Mouse (Mus musculus) intestine, embryonic 16.5 days (tissue): ENCODE data around the gene Nme4. TPM values are rescaled to one million over a fixed set of nuclear protein-coding genes. Genes with fewer than 3 reads are reported as not detected.
A peak's percentile ranks its signal among the peaks of the same experiment; 100 is the strongest.
"Not testable (repeated sequence)": the region's sequence is repeated elsewhere in the genome, so short reads cannot be mapped to it uniquely, and the experiment has no call there.

ENCODE experiments used
- ATAC-seq: fragments of 200-750 bp; cut with Nextera tagmentation; 2 replicates; pipeline ENCODE4 v1.8.0; 2017; ENCODE audit warnings: moderate TSS enrichment, moderate library complexity
- H3K27ac ChIP-seq: fragments of 300-500 bp; sonication (generic); 2 replicates; pipeline ENCODE4 v1.5.1; 2014; ENCODE audit warnings: mild to moderate bottlenecking, low read length
- H3K27me3 ChIP-seq: fragments of 300-500 bp; sonication (generic); replicated peaks from 2 replicates; pipeline ENCODE4 v1.6.1; 2014; ENCODE audit warnings: low read length, control low read depth, mixed read lengths; ENCODE audit not compliant: control insufficient read depth, insufficient read depth
- H3K36me3 ChIP-seq: fragments of 300-500 bp; sonication (generic); 2 replicates; pipeline ENCODE4 v1.6.1; 2014; ENCODE audit warnings: low read length, control low read depth; ENCODE audit not compliant: control insufficient read depth, insufficient read depth
- H3K4me1 ChIP-seq: fragments of 300-500 bp; sonication (generic); 2 replicates; pipeline ENCODE4 v1.6.1; 2014; ENCODE audit warnings: low read length, control low read depth, mixed read lengths; ENCODE audit not compliant: control insufficient read depth, insufficient read depth
- H3K4me2 ChIP-seq: fragments of 300-500 bp; sonication (generic); 2 replicates; pipeline ENCODE4 v1.6.1; 2014; ENCODE audit warnings: low read depth, low read length, control low read depth
- H3K4me3 ChIP-seq: fragments of 300-500 bp; sonication (generic); 2 replicates; pipeline ENCODE4 v1.5.1; 2014; ENCODE audit warnings: mild to moderate bottlenecking, low read length
- H3K9ac ChIP-seq: fragments of 300-500 bp; sonication (generic); 2 replicates; pipeline ENCODE4 v1.6.1; 2014; ENCODE audit warnings: low read depth, low read length
- H3K9me3 ChIP-seq: fragments of 300-500 bp; sonication (generic); 2 replicates; pipeline ENCODE4 v1.6.1; 2016; ENCODE audit warnings: low read length, control low read depth; ENCODE audit not compliant: control insufficient read depth
- WGBS: fragments of 180-500 bp; shearing (Covaris S2); extraction: QIAGEN DNeasy Blood & Tissue Kit; methylation state at CpG from one replicate; pipeline ENCODE4 v1.1.7; 2014; 5-methylcytosine and 5-hydroxymethylcytosine counted together
- polyA plus RNA-seq: library from polyadenylated mRNA; unstranded; fragments of >200 nt; fragmentation: Nextera tagmentation; extraction: Ambion mirVana; gene quantifications from 2 replicates; pipeline ENCODE4 v1.2.1, GENCODE M21; 2015

Gene Nme4
- polyA plus RNA-seq, 1 experiment from 2014 or later, result 97.1 TPM

DNA sequence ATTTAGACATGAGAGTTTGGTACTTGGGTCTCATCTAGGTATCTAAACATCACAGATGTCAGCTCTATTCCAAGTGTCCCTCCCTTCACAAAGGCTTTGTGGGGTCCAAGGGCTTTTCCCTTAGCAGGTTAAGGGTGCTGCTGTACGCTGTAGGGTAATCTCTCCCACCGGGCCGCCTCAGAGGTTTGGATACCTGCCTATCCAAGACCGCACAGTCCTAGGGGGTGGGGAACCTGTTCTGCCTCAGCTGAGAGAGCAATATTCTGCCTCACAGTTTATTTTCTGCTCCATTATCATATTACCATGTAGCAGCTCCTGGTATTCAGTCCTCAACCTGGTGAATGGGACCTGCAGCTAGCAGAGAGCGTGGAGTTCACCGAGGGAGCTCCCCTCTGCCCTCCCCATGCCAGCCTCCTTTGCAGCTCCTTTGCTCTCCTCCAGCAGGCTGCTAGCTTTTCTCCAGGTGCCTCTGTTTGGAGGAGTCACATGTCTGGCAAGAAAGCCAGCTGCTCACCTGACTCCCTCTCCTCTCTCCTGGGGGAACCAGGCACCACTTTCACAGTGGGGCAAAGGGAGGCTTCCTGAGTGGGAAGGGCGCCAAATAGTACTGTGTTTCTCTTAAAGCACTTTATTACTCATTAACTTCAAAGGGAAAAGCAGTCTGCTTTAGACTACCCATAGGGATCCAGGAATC is 19.9 kb upstream of the Nme4 start:
- Histone ChIP-seq H3K27ac (peak overlapping the region; percentile 88), H3K27me3 (peaks cover 39% of the 10 kb centered on the region), H3K36me3 (no peaks in the 10 kb centered on the region), H3K9ac (no peak overlapping the region), H3K4me1 (peaks cover 10% of the 10 kb centered on the region), H3K4me2 (0 out of 2 replicates have a peak overlapping the region, but pooled peaks have one; percentile 11), H3K9me3 (no peaks in the 10 kb centered on the region), H3K4me3 (no peak overlapping the region)
- peak; percentile 22 for ATAC-seq
- 72% methylated on average over 7 of the region's 7 CpGs for WGBS

DNA sequence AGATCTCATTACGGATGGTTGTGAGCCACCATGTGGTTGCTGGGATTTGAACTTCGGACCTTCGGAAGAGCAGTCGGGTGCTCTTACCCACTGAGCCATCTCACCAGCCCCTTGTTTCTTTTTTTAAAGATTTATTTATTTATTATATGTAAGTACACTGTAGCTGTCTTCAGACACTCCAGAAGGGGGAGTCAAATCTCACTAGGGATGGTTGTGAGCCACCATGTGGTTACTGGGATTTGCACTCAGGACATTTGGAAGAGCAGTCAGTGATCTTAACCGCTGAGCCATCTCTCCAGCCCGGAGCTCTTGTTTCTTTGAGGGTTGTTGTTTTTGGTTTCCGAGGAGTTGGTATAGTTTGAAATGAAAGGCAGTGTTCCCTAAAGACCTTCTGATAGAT is 19.1 kb upstream of the Nme4 start:
- Histone ChIP-seq H3K27me3 (peaks cover 39% of the 10 kb centered on the region), H3K4me2 (0 out of 2 replicates have a peak overlapping the region, but pooled peaks have one; percentile 87)
- H3K4me3 ChIP-seq, H3K36me3 ChIP-seq, H3K4me1 ChIP-seq, ATAC-seq, H3K9me3 ChIP-seq, H3K9ac ChIP-seq, H3K27ac ChIP-seq: not testable (repeated sequence)
- 69% methylated on average over 7 of the region's 7 CpGs for WGBS

DNA sequence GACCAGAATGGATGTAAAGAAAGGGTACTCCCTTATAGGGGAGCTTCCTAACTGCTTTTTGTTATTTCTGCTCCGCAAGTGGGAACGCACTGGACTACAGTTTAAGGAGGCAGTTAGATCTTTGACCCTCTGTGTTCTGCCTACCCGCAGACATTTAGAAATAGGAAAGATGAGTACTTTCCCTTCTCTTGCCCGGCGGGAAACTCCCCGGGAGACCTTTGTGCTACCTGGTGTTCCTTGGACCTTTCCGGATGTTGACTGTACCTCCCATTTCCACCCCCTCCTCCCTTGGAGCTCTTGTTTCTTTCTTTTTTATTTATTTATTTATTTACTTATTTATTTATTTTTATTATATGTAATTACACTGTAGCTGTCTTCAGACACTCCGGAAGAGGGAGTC is 18.7 kb upstream of the Nme4 start:
- peak overlapping the region; percentile 80 for H3K27ac ChIP-seq
- H3K9me3 ChIP-seq, result no peaks in the 10 kb centered on the region
- 0 out of 2 replicates have a peak, but pooled peaks have one; percentile 16 for ATAC-seq
- peaks cover 5% of the 10 kb centered on the region for H3K4me1 ChIP-seq
- H3K4me2 ChIP-seq, result peak overlapping the region; percentile 87
- H3K36me3 ChIP-seq, result no peaks in the 10 kb centered on the region
- 15% methylated on average over 8 of the region's 8 CpGs for WGBS
- peak overlapping the region; percentile 74 for H3K4me3 ChIP-seq
- H3K9ac ChIP-seq, result peak overlapping the region; percentile 83
- H3K27me3 ChIP-seq, result peaks cover 39% of the 10 kb centered on the region

DNA sequence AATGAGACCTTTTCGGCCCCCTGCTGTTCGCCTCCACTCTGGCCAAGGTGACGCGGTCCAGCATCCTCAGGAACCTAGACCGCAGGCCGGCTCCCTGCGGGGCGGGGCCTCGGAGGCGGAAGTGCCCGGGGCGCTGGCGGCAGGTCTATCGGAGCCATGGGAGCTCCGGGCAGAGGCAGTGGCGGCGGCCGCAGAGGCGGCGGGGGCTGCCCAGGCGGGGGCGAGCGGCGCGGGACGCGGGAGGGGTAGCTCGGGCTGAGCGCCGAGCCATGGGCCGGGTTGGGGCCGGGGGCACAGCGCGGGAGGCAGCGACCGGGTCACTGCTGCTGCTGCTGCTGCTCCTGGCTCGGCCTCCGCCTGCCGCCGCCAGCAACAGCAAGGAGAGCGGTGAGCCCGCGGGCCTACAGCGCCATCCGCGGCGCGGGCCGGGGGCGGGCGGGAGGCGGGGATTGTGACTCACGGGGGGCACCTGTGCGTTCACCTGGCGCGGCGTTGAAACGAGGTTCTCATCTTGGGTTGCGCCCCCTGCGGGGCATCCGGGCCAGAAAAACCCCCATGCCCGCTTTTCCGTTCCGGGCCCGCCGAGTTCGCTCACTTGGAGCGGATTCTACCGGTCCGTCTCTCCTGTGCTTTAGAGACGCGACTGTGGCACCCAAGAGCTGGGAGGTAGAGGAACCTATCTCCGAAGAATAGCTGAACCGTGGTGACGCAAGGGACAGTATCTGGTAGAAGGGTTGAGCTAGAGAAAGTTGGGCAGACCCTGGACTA is 18.0 kb upstream of the Nme4 start, which contains the start of gene Tmem8:
Gene Tmem8, plus strand, starts transcription at position 119 of the 768 bp plus-strand sequence.
- Histone ChIP-seq H3K9ac (peak within 1 kb of the TSS; percentile 83), H3K36me3 (no peaks in the 10 kb centered on the region), H3K4me3 (peak within 1 kb of the TSS; percentile 74), H3K27ac (peak within 1 kb of the TSS; percentile 80), H3K27me3 (peaks cover 39% of the 10 kb centered on the region), H3K9me3 (no peaks in the 10 kb centered on the region), H3K4me2 (peak within 1 kb of the TSS; percentile 87), H3K4me1 (peaks cover 5% of the 10 kb centered on the region)
- under 1% methylated on average over 72 of the region's 75 CpGs for WGBS
- ATAC-seq, result peak; percentile 71

DNA sequence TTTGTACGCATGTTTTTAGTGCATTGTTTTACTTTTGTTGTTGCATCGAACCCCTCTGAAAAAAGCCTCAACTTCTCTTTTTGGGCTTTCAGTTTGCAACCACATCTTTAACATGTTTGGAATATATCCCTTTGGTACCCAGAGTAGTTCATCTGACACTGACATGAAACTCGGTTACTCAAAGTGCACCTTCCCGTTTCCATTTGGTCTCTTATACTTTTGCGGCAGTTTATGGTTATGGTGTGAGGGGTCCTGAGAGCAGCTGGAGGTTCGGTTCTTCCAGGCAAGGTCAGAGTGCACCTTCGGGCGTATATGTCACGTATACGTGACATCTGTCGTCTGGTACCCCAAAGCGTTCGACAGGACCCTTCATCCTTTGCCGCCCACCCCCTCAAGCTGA is 17.3 kb upstream of the Nme4 start:
- Histone ChIP-seq H3K27me3 (peaks cover 39% of the 10 kb centered on the region), H3K27ac (peak overlapping the region; percentile 80; the same call in 1 of the 2 replicates), H3K4me3 (peak overlapping the region; percentile 74), H3K36me3 (no peaks in the 10 kb centered on the region), H3K9me3 (no peaks in the 10 kb centered on the region), H3K9ac (peak overlapping the region; percentile 83; the same call in 1 of the 2 replicates), H3K4me2 (peak overlapping the region; percentile 87), H3K4me1 (peaks cover 5% of the 10 kb centered on the region)
- no peak for ATAC-seq
- 17% methylated on average over 14 of the region's 14 CpGs for WGBS

DNA sequence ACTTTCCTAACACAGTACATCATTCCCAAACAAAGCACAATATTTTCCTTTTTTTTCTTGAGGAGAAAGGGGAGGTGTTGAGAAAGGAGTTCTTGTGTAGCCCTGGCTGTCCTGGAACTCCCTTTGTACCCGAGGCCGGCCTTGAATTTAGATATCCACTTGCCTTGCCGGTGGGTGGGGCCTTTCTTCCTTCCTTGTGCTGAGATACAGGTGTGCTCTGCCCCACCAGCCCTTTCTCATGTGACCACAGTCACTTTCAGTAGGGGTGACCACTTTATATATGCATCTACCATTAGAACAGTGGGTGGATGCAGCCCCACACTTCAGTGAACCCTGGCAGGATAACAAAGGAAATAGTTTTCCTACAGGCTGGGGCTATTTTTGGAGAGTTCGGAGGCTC is 16.3 kb upstream of the Nme4 start:
- WGBS, result 30% methylated on average over 4 of the region's 4 CpGs
- H3K4me1 ChIP-seq, result peaks cover 5% of the 10 kb centered on the region
- no peaks in the 10 kb centered on the region for H3K9me3 ChIP-seq
- no peak overlapping the region for H3K27ac ChIP-seq
- ATAC-seq, result no peak
- peaks cover 39% of the 10 kb centered on the region for H3K27me3 ChIP-seq
- H3K4me2 ChIP-seq, result no peak overlapping the region
- no peak overlapping the region for H3K9ac ChIP-seq
- no peak overlapping the region for H3K4me3 ChIP-seq
- no peaks in the 10 kb centered on the region for H3K36me3 ChIP-seq

DNA sequence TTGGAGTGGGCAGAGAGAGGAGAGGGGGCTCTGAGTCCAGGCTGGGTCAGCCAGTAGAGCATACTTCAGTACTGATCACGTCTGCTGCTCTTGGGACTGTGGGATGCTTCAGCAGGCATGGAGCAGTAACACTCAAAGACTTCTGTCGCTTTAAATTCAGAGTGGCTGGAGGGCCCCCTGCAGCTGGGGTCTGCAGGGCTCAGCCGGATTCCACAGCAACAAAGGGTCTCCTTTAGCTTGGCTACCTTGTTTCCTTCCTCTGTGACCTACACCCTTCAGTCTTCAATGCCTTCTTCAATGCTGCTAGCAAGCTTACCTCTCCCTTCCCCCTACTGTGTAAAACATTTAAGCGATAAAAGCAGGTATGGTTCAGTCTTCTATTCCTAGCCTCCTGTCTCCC is 15.6 kb upstream of the Nme4 start:
- 21% methylated on average over 4 of the region's 4 CpGs for WGBS

DNA sequence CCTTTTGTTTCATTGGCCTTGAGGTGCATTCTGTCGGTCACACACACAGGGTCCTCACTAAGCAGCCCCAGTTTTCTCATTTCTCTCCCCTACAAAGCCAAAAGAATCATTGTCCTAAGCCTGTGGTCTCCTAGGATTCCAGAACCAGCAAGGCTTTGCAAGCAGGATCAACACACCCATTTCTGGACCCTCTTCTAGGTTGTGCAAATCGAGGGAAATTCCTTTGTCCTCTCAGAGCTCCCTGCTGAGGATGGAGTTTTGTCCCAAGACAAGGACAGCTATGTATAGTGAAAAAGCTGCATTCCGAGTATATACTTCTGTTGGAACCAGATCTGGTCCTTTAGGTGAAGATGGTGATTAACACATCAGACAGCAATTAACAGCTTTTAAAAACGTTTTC is 14.8 kb upstream of the Nme4 start:
- Histone ChIP-seq H3K36me3 (no peaks in the 10 kb centered on the region), H3K9ac (no peak overlapping the region), H3K27me3 (peaks cover 32% of the 10 kb centered on the region), H3K27ac (no peak overlapping the region), H3K4me2 (no peak overlapping the region), H3K9me3 (no peaks in the 10 kb centered on the region), H3K4me3 (no peak overlapping the region), H3K4me1 (peaks cover 5% of the 10 kb centered on the region; the same call in 1 of the 2 replicates)
- 41% methylated on average over 4 of the region's 4 CpGs for WGBS
- ATAC-seq, result no peak

More for the DNA sequence above, 15.6 kb upstream of the Nme4 start:
- Histone ChIP-seq H3K4me1 (peaks cover 5% of the 10 kb centered on the region), H3K9ac (no peak overlapping the region; the same call in 1 of the 2 replicates), H3K36me3 (no peaks in the 10 kb centered on the region), H3K9me3 (no peaks in the 10 kb centered on the region), H3K27me3 (peaks cover 39% of the 10 kb centered on the region), H3K4me2 (no peak overlapping the region), H3K27ac (no peak overlapping the region), H3K4me3 (no peak overlapping the region)
- ATAC-seq, result no peak

DNA sequence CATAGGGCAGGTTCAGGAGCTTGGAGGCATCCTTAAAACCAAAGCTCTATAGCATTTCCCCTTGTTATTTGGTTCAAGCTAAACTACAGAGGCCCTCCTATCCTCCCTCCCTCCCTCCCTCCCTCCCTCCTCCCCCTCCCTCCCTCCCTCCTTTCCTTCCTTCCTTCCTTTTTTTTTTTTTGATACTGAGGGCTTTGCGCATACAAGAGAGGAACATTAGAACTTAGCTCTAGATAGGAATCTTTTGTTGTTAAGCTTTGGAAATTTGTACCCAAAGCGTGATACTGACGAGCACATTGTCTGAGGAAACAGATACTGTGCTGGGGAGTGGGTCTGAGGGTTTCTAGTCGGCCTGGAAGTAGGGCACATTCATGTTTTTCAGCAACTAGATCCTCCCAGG is 10.2 kb upstream of the Nme4 start:
- Histone ChIP-seq H3K4me2 (no peak overlapping the region), H3K9ac (no peak overlapping the region), H3K27ac (no peak overlapping the region), H3K9me3 (no peaks in the 10 kb centered on the region), H3K4me3 (no peak overlapping the region), H3K36me3 (no peaks in the 10 kb centered on the region), H3K4me1 (no peaks in the 10 kb centered on the region), H3K27me3 (peaks cover 2% of the 10 kb centered on the region; the same call in 1 of the 2 replicates)
- ATAC-seq, result no peak
- 70% methylated on average over 4 of the region's 4 CpGs for WGBS
